8 mouse cellular contexts compared by ENCODE assay signal in genomic region chr7:99795192-99795981, GRCm38 (mm10). TPM values are rescaled to one million over a fixed set of nuclear protein-coding genes. Genes with fewer than 3 reads are reported as not detected.
A peak's percentile ranks its signal among the peaks of the same experiment; 100 is the strongest.
DNase-seq lines count a peak whose midpoint lies in the region; ATAC-seq lines count a peak whose summit lies in the region.

No protein-coding gene starts in this region.

- DNase-seq in cerebellum, adult 9-10 months = peak; percentile 5
- no peak for DNase-seq in cerebellum, postnatal 4 days (ENCODE audit: low spot score in 2 of 2)
- peak; percentile 28 to 31 for DNase-seq in right cerebral cortex, adult 2 months (ENCODE audit: low spot score in 2 of 2)
- no peak for DNase-seq in right cerebral cortex, adult 18-20 months
- DNase-seq in mesoderm, embryonic 11.5 days (ENCODE audit: low read depth, low spot score) = peak; percentile 77
- peak; percentile 37 to 65 for DNase-seq in spleen, postnatal 4 days (ENCODE audit: low spot score in 2 of 2)
- no peak for DNase-seq in frontal cortex, postnatal 14 days (ENCODE audit: low spot score in 2 of 2)

- ATAC-seq in hematopoietic stem cell, adult 5-6 weeks (replicated peaks in 1 of 2; ENCODE audit: insufficient read depth in 1 of 2, low FRiP score in 2 of 2, low TSS enrichment in 1 of 2, low read depth in 1 of 2, poor library complexity in 2 of 2, severe bottlenecking in 2 of 2) = peak; percentile 24 to 59; a peak in 3 of 4 replicates

RNA-seq across cellular contexts. Expression of gene Olfr521, which starts 32.1 kb away (rescaled TPM):
- not detected in 2 replicates for total RNA-seq in hematopoietic stem cell, adult 5-6 weeks (2017)

RNA-seq across cellular contexts. Expression of gene Neu3, which starts 32.8 kb away (rescaled TPM):
- total RNA-seq in hematopoietic stem cell, adult 5-6 weeks (2017) = 3.7 and 6.1 TPM in 2 replicates

Comparison
In these comparisons a context has a peak if more than half of its experiments do, and no peak if none do; other contexts are left out.
1. DNase-seq: peak in cerebellum, adult 9-10 months (single experiment), right cerebral cortex, adult 2 months (2 of 2), mesoderm, embryonic 11.5 days (single experiment) and spleen, postnatal 4 days (2 of 2); none in cerebellum, postnatal 4 days (0 of 2), right cerebral cortex, adult 18-20 months (single experiment) and frontal cortex, postnatal 14 days (0 of 2).